Mouse (Mus musculus): Measurements from ENCODE around the gene Prdx5. TPM values are rescaled to one million over a fixed set of nuclear protein-coding genes. Genes with fewer than 3 reads are reported as not detected.

Prdx5 gene
- total RNA-seq (2021): 100 to 1,000 TPM; 204 to 205 TPM
- long read RNA-seq, experiment 1, transcript Prdx5-201 (6 exons, 1,262 nt): major isoform, 160 of 190 reads
- long read RNA-seq, experiment 1, transcript Prdx5-203 (5 exons, 755 nt): minor isoform, 17 of 190 reads
- long read RNA-seq, experiment 1, partial matches to known transcripts: 9 of 190 reads
- long read RNA-seq, experiment 1, other reads (novel, unspliced or antisense): 4 of 190 reads
- long read RNA-seq, experiment 2, transcript Prdx5-201 (6 exons, 1,262 nt): major isoform, 266 of 301 reads
- long read RNA-seq, experiment 2, transcript Prdx5-203 (5 exons, 755 nt): minor isoform, 22 of 301 reads
- long read RNA-seq, experiment 2, partial matches to known transcripts: 6 of 301 reads
- long read RNA-seq, experiment 2, other reads (novel, unspliced or antisense): 7 of 301 reads

DNA sequence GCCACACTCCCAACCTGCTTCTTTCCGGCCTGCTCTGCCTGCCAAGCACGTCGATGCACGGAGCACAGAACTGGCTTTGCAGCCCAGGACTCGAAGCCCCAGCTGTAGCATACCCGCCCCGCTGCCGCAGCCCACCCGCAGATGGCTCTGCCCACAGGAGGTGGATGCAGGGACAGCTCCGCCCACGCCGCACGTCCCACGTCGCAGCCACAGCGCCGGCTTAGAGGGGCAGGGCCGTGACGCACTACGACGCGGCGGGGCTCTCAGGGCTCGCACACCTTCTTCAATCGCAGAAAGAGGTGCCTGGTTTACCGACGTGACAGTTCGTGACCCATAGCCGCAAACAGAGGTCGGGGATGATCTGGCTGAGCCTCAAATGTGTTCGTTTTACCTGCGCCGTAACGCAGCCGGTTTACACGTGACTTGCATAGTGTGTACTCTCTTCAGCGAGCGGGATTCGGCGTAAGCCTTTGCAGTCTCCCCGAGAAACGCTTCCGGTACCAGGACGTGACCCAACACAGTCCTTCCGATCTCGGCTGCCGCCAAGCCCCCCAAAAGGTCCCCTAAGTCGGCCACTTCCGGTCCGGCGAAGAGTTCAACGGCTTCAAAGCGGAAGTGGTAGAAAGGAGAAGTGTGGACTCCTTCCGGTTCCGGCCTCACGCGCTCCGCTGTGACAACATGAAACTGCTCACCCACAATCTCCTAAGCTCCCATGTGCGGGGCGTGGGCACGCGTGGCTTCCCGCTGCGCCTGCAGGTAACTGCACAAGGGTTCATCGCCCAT, at the start of gene Prdx5, which contains the start of gene Trmt112:
Gene Prdx5 (minus strand): TSS at position 600 of the 783 bp plus-strand sequence.
Gene Trmt112 (plus strand): TSS at position 192 of the 783 bp plus-strand sequence.
- peak; percentile 79 to 81 for DNase-seq

DNA sequence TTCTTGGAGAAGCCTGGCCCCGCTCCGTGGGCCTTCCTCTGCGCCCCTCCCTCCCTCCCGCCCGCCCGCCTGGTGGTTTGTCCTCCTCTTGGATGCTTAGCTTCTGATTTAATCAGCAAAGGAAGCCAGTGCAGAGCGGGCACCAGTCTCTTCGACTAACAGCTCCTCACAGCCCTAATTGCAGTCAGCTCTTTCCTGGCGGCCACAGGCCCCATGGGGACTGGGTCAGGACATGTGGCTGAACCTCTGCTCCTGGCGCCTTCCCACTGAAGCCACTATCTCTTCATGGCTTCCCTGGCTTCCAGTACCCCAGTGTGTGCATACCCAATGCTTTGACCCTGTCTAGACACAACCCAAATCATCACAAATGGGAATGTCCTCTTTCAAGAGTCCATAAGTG, 46.6 kb upstream of the Prdx5 start:
- intact Hi-C loops (cut with DNase I): no loop called here
- no peak for DNase-seq

More for the DNA sequence above, at the start of gene Prdx5, which contains the start of gene Trmt112:
- intact Hi-C loops (cut with DNase I): no loop called here

- intact Hi-C loops (cut with DNase I): loop anchor here (2.0 kb wide), 1 partner anchor 15 kb away; the partner anchor contains the start of gene Bad
- no peak for DNase-seq
These were observed 45.5 kb upstream of the Prdx5 start for GRCm38 (mm10) chr19:6955424-6955823.

- intact Hi-C loops (cut with DNase I): loop anchor here (2.0 kb wide), 1 partner anchor 13 kb away; the partner anchor contains the start of gene Bad
- DNase-seq: no peak
These were observed 44.1 kb upstream of the Prdx5 start for GRCm38 (mm10) chr19:6954046-6954445.

DNA sequence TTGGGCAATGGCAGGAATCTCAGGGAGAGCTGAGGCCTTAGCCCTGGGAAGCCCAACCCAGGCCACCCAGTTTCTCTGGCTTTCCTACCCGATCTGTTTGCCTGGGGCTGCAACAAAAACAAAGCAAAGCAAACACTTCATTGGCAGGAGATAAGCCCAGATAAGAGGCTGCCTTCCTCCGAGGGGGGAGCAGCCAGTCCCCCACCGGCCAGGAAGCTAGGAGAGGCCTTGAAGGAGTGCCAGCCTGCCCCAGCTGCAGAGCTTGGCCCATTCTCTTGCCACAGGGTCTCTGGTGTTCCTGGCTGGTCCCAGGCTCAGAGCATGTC, 42.8 kb upstream of the Prdx5 start:
- intact Hi-C loops (cut with DNase I): no loop called here
- no peak for DNase-seq

DNA sequence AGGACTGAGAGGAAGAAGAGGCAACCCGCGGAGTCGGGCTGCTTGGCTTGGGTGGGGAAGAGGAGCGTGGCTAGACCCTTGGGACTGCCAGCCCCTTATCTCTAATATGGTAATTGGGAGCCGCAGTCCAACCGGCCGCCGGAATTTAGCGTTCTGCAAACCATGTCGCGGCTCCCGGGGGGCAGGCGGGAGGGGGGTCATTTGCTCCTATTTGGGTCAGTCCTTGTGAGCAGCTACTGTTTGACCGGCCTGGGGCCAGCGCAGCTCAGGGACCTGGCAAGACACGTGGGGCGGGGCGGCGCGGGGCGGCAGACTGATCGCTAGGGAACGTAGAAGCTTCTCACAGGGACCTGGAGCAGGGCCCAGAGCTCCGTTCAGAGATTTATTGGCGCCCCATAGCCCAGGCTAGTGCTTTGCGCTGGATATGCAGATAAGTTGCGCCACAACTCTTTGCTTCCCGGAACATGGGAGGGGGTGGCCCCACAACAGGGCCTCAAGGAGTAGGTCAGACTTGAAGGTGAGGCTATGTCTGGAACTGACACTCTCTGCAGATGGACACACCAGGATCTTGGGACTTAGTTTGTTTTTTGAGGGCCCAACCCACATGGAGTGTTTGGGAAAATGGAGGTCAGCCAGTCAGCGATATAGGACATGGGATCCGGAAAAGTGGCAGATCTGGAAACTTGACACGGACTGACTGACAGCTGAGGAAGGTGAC, 42.2 kb upstream of the Prdx5 start:
- intact Hi-C loops (cut with DNase I): no loop called here
- peak; percentile 79 to 87 for DNase-seq

- intact Hi-C loops (cut with DNase I): no loop called here
- peak; percentile 92 to 93 for DNase-seq
These were observed 41.6 kb upstream of the Prdx5 start for GRCm38 (mm10) chr19:6951381-6951968.

DNA sequence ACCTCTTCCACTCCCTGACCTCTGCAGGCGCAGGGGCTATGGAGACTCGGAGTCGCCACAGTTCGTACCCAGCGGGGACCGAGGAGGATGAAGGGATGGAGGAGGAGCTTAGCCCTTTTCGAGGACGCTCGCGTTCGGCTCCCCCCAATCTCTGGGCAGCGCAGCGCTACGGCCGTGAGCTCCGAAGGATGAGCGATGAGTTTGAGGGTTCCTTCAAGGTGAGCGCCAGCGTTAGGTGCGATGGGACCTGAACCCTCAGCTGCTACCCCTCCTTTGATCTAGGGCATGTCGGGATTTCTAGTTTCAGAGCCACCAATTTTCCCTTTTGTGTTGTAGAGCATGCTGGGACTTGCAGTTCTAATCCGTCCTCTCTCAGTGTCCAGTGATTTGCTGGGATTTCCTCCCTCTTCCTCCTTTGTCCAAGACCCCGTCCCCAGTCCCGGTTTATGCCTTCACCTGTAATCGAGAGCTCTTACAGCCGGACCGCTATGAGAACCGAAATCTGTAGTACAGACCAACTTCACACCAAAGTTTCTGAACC, 40.8 kb upstream of the Prdx5 start:
- peak in 1 of 2 experiments; percentile 52 for DNase-seq
- intact Hi-C loops (cut with DNase I): no loop called here

GRCm38 (mm10) chr19:6949951-6950350, 40.0 kb upstream of the Prdx5 start:
- DNase-seq: no peak
- intact Hi-C loops (cut with DNase I): loop anchor here (5.0 kb wide), 1 partner anchor 703 kb away; no protein-coding TSS in a partner anchor

GRCm38 (mm10) chr19:6949532-6949931, 39.6 kb upstream of the Prdx5 start:
- intact Hi-C loops (cut with DNase I): loop anchor here (5.0 kb wide), 1 partner anchor 702 kb away; no protein-coding TSS in a partner anchor

GRCm38 (mm10) chr19:6948186-6948585, 38.3 kb upstream of the Prdx5 start:
- DNase-seq: no peak
- intact Hi-C loops (cut with DNase I): loop anchor here (5.0 kb wide), 1 partner anchor 701 kb away; no protein-coding TSS in a partner anchor

More at GRCm38 (mm10) chr19:6949532-6949931, 39.6 kb upstream of the Prdx5 start:
- no peak for DNase-seq

DNA sequence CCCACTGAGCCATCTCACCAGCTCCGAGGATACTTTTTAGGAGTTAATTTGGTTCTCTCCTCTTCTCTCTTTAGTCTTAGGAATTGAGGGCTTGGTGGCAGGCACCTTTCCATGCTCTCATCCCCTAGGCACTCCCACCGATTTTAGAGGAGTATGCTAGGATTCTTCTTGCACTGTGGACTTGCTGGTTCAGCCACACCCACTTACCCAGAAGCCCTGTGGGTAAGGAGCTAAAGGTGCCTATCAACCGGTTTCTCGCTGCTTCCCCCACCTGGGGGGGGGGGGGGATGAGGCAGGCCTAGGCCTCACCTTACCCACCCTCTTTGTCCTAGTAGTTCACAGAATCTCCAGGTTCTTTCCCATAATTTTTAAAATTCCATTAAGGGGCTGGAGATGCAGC, 37.8 kb upstream of the Prdx5 start:
- intact Hi-C loops (cut with DNase I): loop anchor here (5.0 kb wide), 1 partner anchor 700 kb away; no protein-coding TSS in a partner anchor
- no peak for DNase-seq

DNA sequence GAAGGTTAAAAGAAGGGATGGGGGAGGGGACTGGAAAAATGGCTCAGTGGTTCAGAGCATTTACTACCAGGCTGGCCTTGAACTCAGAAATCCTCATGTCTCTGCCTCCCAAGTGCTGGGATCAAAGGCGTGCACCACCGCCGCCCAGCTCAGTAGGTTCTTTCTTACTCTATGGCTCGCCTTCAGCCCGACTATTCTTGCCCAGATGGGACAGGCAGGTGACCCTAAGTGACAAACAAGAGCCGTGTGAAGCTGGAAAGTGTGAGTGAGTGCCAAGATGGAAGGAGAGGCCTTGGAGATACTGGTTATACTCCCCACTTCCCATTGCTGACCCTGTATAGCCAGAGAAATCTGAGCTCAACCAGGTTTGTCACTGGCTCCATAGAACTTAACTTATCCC, 33.8 kb upstream of the Prdx5 start:
- DNase-seq: no peak
- intact Hi-C loops (cut with DNase I): no loop called here

GRCm38 (mm10) chr19:6942764-6943163, 32.9 kb upstream of the Prdx5 start:
- intact Hi-C loops (cut with DNase I): no loop called here
- no peak for DNase-seq

- peak; percentile 92 to 95 for DNase-seq
- intact Hi-C loops (cut with DNase I): no loop called here
These were observed 32.4 kb upstream of the Prdx5 start, which contains the start of gene Gpr137 for GRCm38 (mm10) chr19:6942249-6942691. Gene Gpr137 (minus strand): TSS chr19:6942480.

- intact Hi-C loops (cut with DNase I): loop anchor here (2.0 kb wide), 1 partner anchor 13 kb away; no protein-coding TSS in a partner anchor
- DNase-seq: peak; percentile 92 to 96
These were observed 31.7 kb upstream of the Prdx5 start, which contains the start of gene Bad for GRCm38 (mm10) chr19:6941372-6942248. Gene Bad (plus strand): TSS chr19:6941861.

DNA sequence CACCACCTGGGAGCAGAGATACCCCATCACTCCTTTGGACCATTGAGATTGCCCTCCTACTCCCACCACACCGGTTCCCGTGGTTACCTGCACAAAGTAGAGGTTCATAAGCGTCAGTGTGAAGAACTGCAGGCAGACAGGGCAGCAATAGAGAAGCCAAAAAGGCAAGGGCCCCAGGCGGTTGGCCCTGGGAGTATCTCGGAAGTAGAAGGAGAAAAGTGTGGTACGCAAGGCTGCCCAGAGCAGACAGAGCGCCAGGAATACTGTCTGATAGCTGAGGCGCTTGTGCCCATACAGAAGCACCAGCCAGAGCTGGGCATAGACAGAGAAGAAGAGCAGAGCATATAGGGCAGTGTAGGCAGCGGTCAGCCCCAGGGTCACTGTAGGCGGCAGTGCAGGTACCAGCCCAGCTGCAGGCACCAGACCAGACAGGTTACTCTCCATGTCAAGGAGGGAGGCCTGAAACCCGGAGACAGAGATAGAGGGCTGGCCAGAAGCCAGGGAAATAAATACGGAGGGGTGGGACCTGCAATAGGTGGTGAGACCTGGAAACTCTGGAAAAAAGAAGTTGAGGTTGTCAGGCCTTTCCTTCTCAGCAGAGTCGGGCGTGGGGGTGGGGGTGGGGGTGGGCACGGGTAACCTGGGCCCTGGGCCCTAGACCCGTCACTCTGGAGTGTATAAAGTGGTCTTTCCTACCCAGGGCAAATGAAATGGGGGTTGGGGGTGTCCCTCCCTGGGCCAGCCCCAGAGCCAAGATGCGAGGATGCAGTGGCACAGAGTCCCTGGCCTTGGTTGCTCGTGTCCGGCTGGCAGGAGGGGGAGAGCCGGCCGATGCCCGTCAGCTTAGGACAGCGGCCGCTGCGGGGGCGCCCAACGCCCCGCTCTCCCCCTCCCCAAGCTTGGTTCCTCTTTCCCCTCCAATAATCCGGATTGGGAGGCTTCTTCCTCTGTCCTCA, 30.8 kb upstream of the Prdx5 start:
- intact Hi-C loops (cut with DNase I): loop anchor here (2.0 kb wide), 1 partner anchor 14 kb away; no protein-coding TSS in a partner anchor
- DNase-seq: no peak

Data from gastrocnemius, postnatal 36 days (tissue).